ENCODE assay signal across 15 mouse cellular contexts in genomic region chr15:20796999-20797398, GRCm38 (mm10).
DNase-seq lines count a peak whose midpoint lies in the region; ATAC-seq and TF ChIP-seq lines count a peak whose summit lies in the region.
"Had no signal": no experiment of that assay in that cellular context is flagged by ENCODE, and none has a peak within 500 bp of the region (broad histone marks: within the 10 kb centered on the region; RNA-seq: fewer than 3 reads in every experiment).

No protein-coding gene starts in this region.

- no peak overlapping the region for H3K9ac ChIP-seq in forebrain, embryonic 11.5 days (ENCODE audit: low read length)
- H3K9ac ChIP-seq in forebrain, embryonic 16.5 days (replicated peaks; ENCODE audit: low read depth, low read length), result no peak overlapping the region
- no peak overlapping the region for H3K9ac ChIP-seq in midbrain, embryonic 13.5 days (replicated peaks)
- no peak overlapping the region for H3K9ac ChIP-seq in midbrain, embryonic 16.5 days (ENCODE audit: low read depth, low read length)
- no peak overlapping the region for H3K9ac ChIP-seq in neural tube, embryonic 13.5 days
- H3K9ac ChIP-seq: liver, embryonic 13.5 days had no signal

- no peak overlapping the region for H3K4me3 ChIP-seq in forebrain, embryonic 11.5 days (ENCODE audit: low read depth, low read length)
- H3K4me3 ChIP-seq in forebrain, embryonic 16.5 days (replicated peaks; ENCODE audit: low read length), result no peak overlapping the region
- H3K4me3 ChIP-seq in midbrain, embryonic 13.5 days (replicated peaks), result no peak overlapping the region
- no peak overlapping the region for H3K4me3 ChIP-seq in midbrain, embryonic 16.5 days (ENCODE audit: low read depth, low read length)
- no peak overlapping the region for H3K4me3 ChIP-seq in neural tube, embryonic 13.5 days
- H3K4me3 ChIP-seq in cerebellum, adult 2 months (replicated peaks; ENCODE audit: insufficient read depth, low read depth, low read length), result no peak overlapping the region
- H3K4me3 ChIP-seq: liver, embryonic 13.5 days had no signal

- H3K27me3 ChIP-seq in forebrain, embryonic 11.5 days (ENCODE audit: control insufficient read depth, insufficient read depth, low read length), result no peaks in the 10 kb centered on the region
- H3K27me3 ChIP-seq in forebrain, embryonic 16.5 days (replicated peaks; ENCODE audit: control insufficient read depth, insufficient read depth, low read length), result no peaks in the 10 kb centered on the region
- H3K27me3 ChIP-seq in midbrain, embryonic 13.5 days, result no peaks in the 10 kb centered on the region
- H3K27me3 ChIP-seq in midbrain, embryonic 16.5 days (ENCODE audit: control insufficient read depth, insufficient read depth, low read depth, low read length), result no peaks in the 10 kb centered on the region
- no peaks in the 10 kb centered on the region for H3K27me3 ChIP-seq in neural tube, embryonic 13.5 days
- H3K27me3 ChIP-seq in cerebellum, adult 2 months (ENCODE audit: control insufficient read depth, insufficient read depth, low read length), result no peaks in the 10 kb centered on the region
- H3K27me3 ChIP-seq: liver, embryonic 13.5 days had no signal

- no peak overlapping the region for H3K4me2 ChIP-seq in forebrain, embryonic 11.5 days (ENCODE audit: low read depth, low read length, severe bottlenecking)
- no peak overlapping the region for H3K4me2 ChIP-seq in forebrain, embryonic 16.5 days (ENCODE audit: low read length)
- no peak overlapping the region for H3K4me2 ChIP-seq in midbrain, embryonic 13.5 days (replicated peaks)
- no peak overlapping the region for H3K4me2 ChIP-seq in midbrain, embryonic 16.5 days (ENCODE audit: low read length)
- no peak overlapping the region for H3K4me2 ChIP-seq in neural tube, embryonic 13.5 days
- H3K4me2 ChIP-seq: liver, embryonic 13.5 days had no signal

- H3K27ac ChIP-seq in forebrain, embryonic 11.5 days (ENCODE audit: low read depth, low read length), result no peak overlapping the region
- no peak overlapping the region for H3K27ac ChIP-seq in forebrain, embryonic 16.5 days (ENCODE audit: low read length)
- H3K27ac ChIP-seq in midbrain, embryonic 13.5 days, result no peak overlapping the region; the same call in 1 of the 2 replicates
- no peak overlapping the region for H3K27ac ChIP-seq in midbrain, embryonic 16.5 days (ENCODE audit: low read length)
- H3K27ac ChIP-seq in neural tube, embryonic 13.5 days (replicated peaks), result no peak overlapping the region
- no peak overlapping the region for H3K27ac ChIP-seq in cerebellum, adult 2 months (ENCODE audit: insufficient read depth, low read length)
- H3K27ac ChIP-seq: liver, embryonic 13.5 days had no signal

- peak; percentile 74 for ATAC-seq in forebrain, embryonic 11.5 days (replicated peaks; ENCODE audit: low FRiP score)
- no peak for ATAC-seq in forebrain, embryonic 16.5 days
- ATAC-seq in midbrain, embryonic 13.5 days, result peak; percentile 60
- ATAC-seq in midbrain, embryonic 16.5 days, result no peak
- ATAC-seq in neural tube, embryonic 13.5 days (ENCODE audit: low read depth), result peak; percentile 40; the same call in 1 of the 2 replicates

- no peaks in the 10 kb centered on the region for H3K4me1 ChIP-seq in forebrain, embryonic 11.5 days (replicated peaks; ENCODE audit: control insufficient read depth, insufficient read depth, low read length)
- H3K4me1 ChIP-seq in forebrain, embryonic 16.5 days (replicated peaks; ENCODE audit: control insufficient read depth, insufficient read depth, low read length), result no peaks in the 10 kb centered on the region
- peaks cover 5% of the 10 kb centered on the region for H3K4me1 ChIP-seq in midbrain, embryonic 13.5 days (replicated peaks)
- H3K4me1 ChIP-seq in midbrain, embryonic 16.5 days (ENCODE audit: control insufficient read depth, insufficient read depth, low read length), result 0 out of 2 replicates have a peak, but pooled peaks cover 2% of the 10 kb centered on the region
- peaks cover 6% of the 10 kb centered on the region for H3K4me1 ChIP-seq in neural tube, embryonic 13.5 days (replicated peaks)
- no peaks in the 10 kb centered on the region; the same call in 1 of the 2 replicates for H3K4me1 ChIP-seq in cerebellum, adult 2 months (ENCODE audit: control insufficient read depth, insufficient read depth, low read length)
- H3K4me1 ChIP-seq: liver, embryonic 13.5 days had no signal

- no peaks in the 10 kb centered on the region for H3K9me3 ChIP-seq in forebrain, embryonic 11.5 days (ENCODE audit: control insufficient read depth, low read length)
- H3K9me3 ChIP-seq in forebrain, embryonic 16.5 days (ENCODE audit: control insufficient read depth, low read length), result no peaks in the 10 kb centered on the region
- no peaks in the 10 kb centered on the region for H3K9me3 ChIP-seq in midbrain, embryonic 13.5 days
- H3K9me3 ChIP-seq in midbrain, embryonic 16.5 days (replicated peaks; ENCODE audit: control insufficient read depth, low read length, poor library complexity, severe bottlenecking), result no peaks in the 10 kb centered on the region
- H3K9me3 ChIP-seq in neural tube, embryonic 13.5 days, result no peaks in the 10 kb centered on the region
- H3K9me3 ChIP-seq: G1E; liver, embryonic 13.5 days had no signal

- TF ChIP-seq POLR2A in cerebellum, adult 2 months (IDR thresholded peaks at IDR 0.05; ENCODE audit: borderline replicate concordance, insufficient read depth, low read length), result no peak

- TF ChIP-seq CTCF in cerebellum, adult 2 months (IDR thresholded peaks at IDR 0.05; ENCODE audit: borderline replicate concordance, insufficient read depth, low read depth, low read length), result no peak

- DNase-seq in forebrain, embryonic 11.5 days (ENCODE audit: low spot score), result peak; percentile 66
- peak; percentile 17 for DNase-seq in forelimb bud, embryonic 11.5 days (ENCODE audit: low read depth, low spot score)
- DNase-seq in urinary bladder, postnatal 36 days (ENCODE audit: low spot score in 2 of 2), result no peak
- DNase-seq in cerebellum, adult 2 months, result no peak
- DNase-seq: heart, postnatal 14 days; kidney, postnatal 25 days; liver, embryonic 13.5 days; lung, postnatal 36 days; right cerebral cortex, postnatal 25 days; thymus, postnatal 36 days had no signal

- 28% methylated on average over 4 of the region's 4 CpGs for WGBS in forebrain, embryonic 11.5 days
- 7% methylated on average over 4 of the region's 4 CpGs for WGBS in forebrain, embryonic 16.5 days
- WGBS in midbrain, embryonic 13.5 days, result 25% methylated on average over 4 of the region's 4 CpGs
- 19% methylated on average over 4 of the region's 4 CpGs for WGBS in midbrain, embryonic 16.5 days
- 27% methylated on average over 4 of the region's 4 CpGs for WGBS in neural tube, embryonic 13.5 days
- 9% methylated on average over 4 of the region's 4 CpGs for WGBS in cerebellum, adult 2 months

- H3K36me3 ChIP-seq in forebrain, embryonic 11.5 days (ENCODE audit: control insufficient read depth, insufficient read depth, low read length), result no peaks in the 10 kb centered on the region
- H3K36me3 ChIP-seq in forebrain, embryonic 16.5 days (ENCODE audit: control insufficient read depth, insufficient read depth), result no peaks in the 10 kb centered on the region
- no peaks in the 10 kb centered on the region for H3K36me3 ChIP-seq in midbrain, embryonic 13.5 days
- H3K36me3 ChIP-seq in midbrain, embryonic 16.5 days (ENCODE audit: control insufficient read depth, insufficient read depth, low read length), result no peaks in the 10 kb centered on the region
- no peaks in the 10 kb centered on the region for H3K36me3 ChIP-seq in neural tube, embryonic 13.5 days
- H3K36me3 ChIP-seq: G1E; liver, embryonic 13.5 days had no signal

Comparison
In these comparisons a context has a peak if more than half of its experiments do, and no peak if none do; other contexts are left out.
1. ATAC-seq: peak in forebrain, embryonic 11.5 days (single experiment), midbrain, embryonic 13.5 days (single experiment) and neural tube, embryonic 13.5 days (single experiment); none in forebrain, embryonic 16.5 days (single experiment) and midbrain, embryonic 16.5 days (single experiment).
2. DNase-seq: peak in forebrain, embryonic 11.5 days (single experiment) and forelimb bud, embryonic 11.5 days (single experiment); none in urinary bladder, postnatal 36 days (0 of 2) and cerebellum, adult 2 months (0 of 2).